Mouse (Mus musculus) layer of hippocampus, adult 11-12 months (tissue): ENCODE results near the gene Ppp2r5b.

Source experiments
- DNase-seq: peaks from one replicate; pipeline ENCODE4 v3.0.0; 2022; ENCODE audit warnings: low spot score

The Ppp2r5b gene

DNA sequence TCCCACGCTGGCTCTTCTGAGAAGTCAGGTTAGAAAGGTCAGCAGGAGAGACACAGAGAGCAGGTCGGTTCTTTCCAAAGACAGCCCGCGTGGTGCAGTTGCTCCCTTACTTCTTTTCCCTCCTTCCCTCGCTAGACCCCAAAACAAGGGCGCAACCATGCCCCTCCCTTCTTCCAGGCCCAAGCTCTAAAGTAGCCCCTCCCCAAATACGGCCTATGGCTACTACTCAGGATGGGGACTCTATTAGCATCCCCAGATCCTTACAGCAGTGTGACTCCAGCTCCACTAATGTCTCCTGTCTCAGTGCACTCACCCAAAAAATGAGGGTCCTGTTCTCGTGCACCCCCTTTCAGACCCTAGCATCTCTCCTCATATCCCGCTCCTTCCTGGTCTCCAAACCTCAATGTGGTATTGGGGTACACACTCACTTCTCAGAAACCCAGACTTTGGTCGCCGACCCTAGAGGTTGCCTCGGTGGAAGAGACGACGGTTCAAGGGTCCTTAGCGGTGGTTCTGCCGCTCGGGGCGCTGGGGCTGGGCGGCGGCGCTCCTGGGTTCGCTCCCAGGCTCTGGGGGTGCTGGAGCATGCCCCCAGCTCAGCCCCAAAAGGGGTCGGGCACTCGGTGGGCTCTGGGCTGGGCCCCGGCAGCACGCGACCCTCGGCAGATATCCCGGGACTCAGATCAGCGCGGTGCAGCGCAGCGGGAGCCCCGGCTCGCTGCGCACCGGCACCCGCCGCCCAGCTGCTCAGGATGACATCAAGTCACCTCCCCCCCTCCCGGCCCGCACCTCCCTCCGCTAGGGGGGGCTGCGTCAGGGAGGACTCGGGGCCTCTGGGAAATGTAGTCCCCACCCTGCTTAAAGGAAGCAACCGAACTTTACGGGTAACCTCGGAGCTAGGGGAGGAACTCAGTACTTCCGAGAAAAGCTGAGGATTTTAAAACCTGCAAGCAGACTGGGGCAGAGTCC, at the start of gene Ppp2r5b:
Gene Ppp2r5b, minus strand, starts transcription at position 789 of the 969 bp plus-strand sequence.
- DNase-seq: peak; percentile 96

DNA sequence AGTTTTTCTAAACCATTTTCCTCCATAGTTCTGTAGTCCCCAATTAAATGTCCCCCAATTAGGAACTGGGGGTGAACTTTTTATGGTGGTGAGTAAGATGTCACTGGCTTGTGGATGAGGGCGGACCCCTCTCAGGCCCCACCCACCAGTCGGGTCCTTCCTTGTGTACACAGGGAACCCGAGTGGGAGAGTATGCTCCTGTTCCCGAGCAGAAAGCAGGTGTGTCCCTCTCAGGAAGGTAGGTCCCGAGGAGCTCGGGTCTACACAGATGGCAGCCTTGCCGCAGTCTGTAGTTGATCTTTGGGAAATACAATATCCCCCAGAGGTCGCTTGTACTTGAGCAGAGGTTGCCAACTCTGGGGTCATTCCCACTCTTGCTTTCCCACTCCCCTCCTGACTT, 49.6 kb upstream of the Ppp2r5b start:
- DNase-seq: no peak

DNA sequence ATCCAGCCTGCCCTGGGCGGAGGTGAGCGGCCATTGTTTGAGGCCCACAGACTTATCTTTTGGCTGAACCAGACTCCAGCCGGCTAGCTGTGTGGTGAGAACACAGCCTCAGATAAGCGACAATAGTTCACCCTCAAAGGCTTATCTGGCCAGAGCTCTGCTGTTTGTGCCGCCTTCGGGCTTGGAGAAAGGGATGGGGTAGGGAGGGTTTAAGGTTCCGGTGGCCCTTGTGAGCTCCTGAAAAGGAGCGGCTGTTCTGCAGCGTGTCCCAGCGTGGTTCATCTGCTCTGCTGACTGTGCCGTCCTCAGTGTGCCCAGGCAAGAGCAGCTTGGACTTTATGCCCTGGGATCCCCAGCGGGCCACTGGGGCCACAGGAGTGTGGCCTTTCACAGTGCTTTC, 48.8 kb upstream of the Ppp2r5b start:
- DNase-seq: no peak

DNA sequence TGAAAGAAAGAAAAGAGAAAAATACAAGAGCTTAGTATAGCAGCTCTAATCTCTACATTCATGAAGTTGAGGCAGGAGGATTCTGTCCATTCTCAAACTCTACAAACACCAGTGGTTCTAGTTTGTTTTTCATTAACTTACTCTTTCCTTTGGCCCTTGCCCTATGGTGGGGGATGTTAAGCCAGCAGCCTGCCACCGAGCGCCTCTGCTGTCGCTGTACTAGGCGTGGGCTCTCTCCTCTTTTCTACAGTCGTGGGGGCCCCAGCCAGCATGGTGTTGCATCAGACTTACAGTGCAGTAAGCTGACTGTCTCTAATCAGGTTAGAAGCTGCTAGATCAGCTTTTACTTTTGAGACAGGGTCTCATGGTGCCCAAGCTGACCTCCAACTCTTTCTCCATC, 47.3 kb upstream of the Ppp2r5b start:
- DNase-seq: no peak

DNA sequence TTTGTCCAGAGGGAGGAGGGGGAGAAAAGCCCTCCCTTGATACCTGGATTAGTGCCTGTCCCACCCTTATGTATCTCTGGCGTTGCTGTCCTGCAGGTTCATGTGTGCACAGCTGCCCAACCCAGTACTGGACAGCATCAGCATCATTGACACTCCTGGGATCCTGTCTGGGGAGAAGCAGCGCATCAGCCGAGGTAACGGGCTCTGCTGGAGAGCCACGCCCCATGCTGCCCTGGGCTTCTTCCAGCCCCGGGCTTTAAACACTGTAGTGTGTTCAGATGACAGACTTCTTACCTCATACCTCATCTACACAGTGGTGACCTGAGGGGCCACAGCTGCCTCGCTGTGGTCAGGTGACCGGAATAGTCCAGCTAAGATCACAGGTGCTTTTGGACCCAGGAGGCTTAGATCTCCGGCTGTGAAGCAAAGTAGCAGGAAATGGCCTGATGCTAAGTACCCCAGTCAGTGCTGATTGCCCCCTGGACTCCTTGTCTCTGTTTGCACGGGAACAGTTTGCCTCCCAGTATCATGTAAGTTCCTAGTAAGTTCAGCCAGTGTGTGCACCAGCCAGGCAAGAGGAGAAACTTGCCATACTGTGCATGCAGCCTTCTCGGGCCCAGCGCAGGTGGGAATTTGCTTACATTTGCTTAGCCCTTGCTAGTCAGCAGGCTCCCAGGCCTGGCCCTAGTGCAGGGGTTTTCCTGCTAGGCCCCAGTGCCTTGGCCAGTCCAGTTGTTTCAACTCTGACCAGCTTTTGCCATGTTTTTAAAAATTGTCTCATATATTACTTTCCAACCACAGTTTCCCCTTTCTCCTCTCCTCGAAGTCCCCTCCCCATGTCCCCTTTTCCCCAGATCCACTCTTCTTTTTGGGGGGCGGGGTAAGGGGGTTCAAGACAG, 45.7 kb upstream of the Ppp2r5b start:
- no peak for DNase-seq

DNA sequence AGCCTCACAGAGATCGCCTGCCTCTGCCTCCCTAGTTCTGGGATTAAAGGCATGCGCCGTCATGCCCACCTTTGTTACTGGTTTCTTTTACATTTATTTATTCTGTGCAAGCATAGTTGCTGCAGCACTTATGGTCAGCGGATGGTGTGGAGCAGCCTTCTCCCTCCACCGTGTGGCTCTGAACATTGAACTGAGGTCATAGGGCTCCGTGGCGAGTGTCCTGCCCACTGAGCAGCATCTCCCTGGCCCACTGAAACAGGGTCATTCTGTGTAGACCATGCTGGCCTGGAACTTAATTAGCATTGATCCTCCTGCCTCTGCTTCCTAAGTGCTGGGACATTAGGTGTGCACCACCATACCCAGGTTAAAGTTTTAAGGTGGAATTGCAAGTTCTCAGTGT, 44.9 kb upstream of the Ppp2r5b start:
- no peak for DNase-seq

DNA sequence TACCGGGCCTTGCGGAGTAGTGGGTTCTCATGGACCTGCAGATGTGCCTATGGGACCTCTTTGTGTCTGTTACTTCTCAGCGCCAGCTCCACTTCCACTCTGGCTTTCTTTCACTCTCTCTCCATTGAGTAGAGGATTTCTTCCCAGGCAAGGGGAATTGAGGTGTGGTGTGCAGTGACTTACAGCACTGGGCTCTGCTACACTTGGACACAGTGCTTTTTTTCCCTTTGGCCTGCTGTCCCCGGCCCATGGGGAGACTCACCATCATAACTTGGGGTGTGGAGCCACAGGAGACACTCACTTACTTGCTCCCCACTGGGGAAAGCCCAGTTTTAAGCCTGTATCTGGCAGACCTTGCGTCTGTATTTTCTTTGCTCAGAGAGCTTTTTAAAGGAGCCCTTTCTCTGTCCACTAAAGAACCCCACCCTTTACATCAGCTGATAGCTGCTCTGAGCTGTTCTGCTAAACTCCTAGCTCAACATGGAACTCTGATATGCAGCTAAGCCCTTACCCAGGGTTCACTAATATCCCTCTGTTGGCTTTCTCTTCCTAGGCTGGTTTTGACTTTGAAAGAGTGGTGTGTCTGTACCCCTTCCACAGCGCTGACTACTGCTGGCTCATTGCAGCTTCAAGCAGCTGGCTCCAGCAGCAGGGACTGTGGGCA, 43.9 kb upstream of the Ppp2r5b start:
- DNase-seq: no peak

DNA sequence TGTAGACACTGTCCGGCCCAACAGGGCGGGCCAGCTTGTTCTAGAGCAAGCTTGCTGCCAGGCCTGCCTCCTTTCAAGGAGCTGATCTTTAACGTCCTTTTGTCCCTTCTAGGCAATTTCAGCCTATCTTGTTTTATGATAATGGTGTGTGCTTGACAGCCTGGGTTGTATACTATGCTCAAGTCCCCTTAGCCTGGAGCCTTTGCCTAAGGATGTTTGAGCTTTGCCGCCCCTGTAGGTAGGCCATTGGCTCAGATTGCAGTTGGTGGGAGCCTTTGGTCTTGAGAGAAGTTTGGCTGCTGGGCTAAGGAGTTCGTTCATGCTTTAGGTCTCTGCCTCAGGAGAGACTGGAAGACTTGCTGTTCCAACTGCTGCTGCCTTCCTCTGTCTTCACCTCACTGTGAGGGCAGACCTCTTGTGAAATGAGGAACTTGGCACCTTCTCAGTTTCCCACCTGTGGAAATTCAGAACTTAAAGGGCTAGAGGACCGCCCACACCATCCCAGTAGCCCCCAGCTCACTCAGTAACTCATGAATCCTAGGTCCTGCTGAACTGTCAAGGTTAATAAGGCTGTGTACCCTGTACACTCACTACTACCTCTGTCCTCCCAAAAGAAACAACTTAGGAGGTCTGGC, 42.9 kb upstream of the Ppp2r5b start:
- no peak for DNase-seq

DNA sequence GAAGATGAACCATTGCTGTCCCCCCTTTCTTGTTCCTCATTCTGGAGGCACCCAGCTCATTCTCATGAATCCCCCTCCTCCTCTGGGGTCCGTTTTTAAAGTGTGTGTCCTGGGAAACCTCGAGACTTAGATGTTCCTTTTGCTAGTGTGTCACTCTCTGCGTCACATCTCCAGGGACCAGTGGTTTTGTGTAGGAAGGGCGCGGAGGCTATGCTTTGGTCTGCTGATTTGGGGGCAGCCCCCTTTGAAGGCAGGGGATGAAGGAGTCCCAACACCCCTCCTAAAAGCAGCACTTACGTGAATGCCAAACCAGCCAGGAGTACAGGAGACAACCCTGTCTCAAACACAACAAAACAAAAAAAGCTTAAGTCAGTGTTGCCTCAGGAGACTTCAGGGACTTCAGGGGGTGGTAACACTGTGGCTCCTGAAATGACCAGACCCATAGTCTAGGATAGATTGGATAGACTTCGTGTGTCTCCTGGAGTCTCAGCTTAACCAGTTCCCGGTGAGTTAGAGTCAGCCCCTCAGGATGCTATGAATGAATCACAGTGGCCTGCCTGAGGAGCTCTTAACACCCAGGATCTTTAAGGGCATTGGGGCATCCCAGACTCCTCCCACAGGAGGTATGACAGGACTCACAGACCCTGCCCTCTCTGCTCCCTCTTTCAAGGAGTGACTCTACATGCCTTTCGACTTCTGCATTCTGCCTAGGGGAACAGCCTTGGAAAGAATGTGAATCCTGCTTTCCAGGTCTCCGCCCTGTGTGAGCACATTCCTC, 42.2 kb upstream of the Ppp2r5b start:
- no peak for DNase-seq

DNA sequence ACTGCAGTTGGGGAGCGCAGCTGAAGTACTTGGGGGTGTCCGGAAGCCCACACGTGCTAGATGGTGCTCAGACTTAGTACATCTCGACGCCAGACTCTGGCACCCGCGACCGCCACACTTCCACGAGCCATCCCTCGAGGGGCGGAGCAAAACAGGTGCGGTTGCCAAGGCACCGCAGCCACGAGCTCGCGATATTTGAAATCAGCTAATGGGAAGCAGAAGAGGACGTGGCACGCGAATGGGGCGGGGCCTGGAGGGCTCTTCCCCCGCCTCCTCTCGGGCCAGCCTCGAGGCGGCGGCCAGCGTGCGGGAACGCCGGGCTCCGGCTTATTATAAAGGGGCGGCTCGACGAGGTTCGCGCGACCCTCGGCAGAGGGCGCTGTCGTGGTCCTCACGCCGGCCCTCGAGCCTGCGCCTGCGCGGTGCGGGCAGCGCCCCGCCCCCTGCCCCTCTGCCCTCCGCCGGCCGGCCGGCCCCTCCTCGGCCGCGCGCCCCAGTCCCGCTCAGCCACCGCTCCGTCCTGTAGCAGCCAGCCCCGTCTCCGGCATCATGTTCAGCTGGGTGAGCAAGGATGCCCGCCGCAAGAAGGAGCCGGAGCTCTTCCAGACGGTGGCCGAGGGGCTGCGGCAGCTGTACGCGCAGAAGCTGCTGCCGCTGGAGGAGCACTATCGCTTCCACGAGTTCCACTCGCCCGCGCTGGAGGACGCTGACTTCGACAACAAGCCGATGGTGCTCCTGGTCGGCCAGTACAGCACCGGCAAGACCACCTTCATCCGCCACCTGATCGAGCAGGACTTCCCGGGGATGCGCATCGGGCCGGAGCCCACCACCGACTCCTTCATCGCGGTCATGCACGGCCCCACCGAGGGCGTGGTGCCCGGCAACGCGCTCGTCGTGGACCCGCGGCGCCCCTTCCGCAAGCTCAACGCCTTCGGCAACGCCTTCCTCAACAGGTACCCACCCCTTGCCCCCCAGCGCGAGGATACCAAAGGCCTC, 41.1 kb upstream of the Ppp2r5b start, which contains the start of gene Ehd1:
Gene Ehd1, plus strand, starts transcription at position 300 of the 996 bp plus-strand sequence.
- DNase-seq: peak; percentile 98

DNA sequence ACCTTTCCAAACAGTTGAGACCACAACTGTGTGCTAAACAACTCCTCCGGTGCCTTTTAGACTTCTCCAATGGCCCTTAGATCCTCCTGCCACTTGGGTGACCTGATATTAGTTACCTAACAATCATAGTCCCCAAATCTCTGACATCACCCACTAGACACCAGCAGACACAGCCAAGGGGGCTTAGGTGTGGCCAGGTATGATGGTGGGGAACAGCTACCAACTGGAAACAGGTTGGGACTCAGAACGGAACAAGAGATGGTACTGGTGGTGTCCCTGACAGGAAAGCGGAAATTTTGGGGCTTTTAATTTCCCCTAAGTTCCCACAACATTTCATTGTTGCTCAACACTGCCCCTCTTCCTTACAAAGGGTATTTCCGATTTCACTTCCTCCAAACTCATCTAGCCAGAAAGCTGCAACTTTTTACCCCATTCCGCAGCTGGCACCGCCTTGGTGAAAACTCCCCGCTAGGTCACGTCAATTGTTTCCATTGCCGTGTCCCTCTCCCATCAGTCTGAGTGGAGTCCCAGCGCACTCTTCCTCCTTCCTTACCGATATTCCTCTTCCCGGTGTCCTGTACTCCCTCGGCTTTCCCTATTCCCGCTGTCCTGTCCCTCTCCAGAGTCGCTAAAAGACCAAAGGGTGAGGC, 40.2 kb upstream of the Ppp2r5b start:
- DNase-seq: no peak

DNA sequence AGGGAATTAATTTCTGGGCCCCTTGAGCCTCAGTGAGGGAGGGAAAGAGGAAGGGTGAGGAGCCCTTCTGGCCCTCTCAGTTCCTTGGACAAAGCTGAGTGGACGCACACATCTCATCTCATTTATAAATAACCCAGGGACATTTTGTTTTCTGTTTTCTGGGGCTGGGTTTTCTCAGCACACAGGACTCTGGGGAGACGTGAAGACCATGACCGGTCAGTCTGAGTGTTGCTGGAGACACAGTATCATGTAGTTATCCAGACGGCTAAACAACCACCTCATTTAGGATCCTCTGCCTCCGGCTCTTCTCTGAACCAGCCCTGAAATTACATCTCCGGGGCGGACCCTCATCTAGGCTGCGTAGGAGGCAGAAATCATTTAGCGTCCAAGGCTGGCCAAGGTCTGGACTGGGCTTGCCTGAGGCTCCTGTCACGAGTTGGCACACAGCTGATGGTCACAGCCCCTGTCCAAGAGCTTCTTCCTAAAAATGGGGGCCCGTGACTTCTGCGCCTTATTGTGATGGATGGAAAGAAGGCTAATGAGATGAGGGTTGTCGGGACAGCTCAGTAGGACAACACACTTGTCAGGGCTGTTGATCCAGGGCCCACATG, 38.4 kb upstream of the Ppp2r5b start:
- DNase-seq: no peak

DNA sequence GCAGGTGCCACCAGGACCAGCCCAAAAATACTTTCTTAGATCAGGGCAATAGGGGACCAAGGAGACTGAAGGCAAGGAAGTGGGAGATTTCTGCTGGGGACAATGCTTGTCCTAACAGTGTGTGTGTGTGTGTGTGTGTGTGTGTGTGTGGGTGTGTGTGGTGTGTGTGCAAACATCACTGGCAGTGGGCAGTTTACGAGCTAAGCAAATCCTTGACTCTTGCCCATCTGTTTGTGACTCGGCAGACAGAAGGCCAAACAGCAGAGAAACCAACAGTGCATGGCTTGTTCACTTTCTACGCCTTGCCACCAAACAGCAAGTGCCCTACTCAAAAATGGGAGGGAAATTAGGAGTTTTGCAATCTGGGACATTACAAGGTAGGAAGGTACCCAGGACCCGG, 37.9 kb upstream of the Ppp2r5b start:
- no peak for DNase-seq

DNA sequence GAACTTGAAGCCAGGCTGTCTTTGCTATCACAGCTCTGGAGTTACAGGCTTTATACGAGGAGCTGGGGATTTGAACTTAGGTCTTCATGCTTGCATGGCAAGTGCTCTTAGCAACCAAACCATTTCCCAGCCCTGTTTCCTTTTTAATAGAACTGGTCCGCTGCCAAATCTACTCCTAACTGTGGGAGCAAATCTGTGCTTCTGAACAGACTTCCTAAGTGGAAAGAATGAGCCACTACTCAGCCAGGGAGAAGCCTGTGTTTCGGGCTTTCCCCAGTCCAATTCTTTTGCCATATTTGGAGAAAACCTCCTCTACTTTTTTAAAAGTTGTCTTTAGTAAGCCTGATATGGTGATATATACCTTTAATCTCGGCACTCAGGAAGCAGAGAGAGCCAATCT, 37.1 kb upstream of the Ppp2r5b start:
- DNase-seq: peak; percentile 60

DNA sequence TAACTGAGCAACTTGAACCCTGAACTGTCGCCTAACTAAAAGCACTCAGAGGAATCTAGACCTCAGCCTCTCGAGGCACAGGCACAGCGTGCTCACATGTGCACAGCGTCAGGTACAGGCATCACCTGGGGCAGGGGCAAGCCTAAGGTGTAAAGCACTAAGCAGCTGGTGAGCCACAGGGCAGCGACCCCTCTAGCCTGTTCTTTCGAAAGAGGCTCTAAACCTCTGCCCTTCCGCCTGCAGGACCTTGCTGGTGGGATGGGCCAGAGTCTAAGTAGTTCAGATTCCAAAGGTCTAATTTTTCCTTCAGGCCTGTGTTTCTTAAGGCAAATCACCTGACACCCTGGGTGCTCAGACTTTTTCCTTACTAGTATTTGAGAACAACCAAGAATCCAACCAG, 36.4 kb upstream of the Ppp2r5b start:
- no peak for DNase-seq

DNA sequence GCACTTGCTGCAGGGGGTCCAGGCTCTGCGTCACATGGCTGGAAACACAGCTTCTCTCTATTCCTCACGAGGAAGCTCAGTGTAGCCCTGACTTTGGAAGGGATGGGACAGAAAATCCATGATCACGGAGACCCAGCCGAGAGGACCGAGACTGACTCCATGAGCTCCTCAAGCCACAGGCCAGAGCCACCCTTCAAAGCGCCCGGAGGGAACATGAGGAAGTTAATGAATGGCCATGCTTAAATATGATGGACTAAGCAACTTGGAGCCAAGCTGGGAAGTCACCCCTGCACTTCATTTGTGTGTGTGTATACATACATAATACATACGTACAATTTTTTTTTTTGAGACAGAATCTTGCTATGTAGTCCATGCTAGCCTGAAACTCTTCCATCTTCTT, 35.5 kb upstream of the Ppp2r5b start:
- no peak for DNase-seq

DNA sequence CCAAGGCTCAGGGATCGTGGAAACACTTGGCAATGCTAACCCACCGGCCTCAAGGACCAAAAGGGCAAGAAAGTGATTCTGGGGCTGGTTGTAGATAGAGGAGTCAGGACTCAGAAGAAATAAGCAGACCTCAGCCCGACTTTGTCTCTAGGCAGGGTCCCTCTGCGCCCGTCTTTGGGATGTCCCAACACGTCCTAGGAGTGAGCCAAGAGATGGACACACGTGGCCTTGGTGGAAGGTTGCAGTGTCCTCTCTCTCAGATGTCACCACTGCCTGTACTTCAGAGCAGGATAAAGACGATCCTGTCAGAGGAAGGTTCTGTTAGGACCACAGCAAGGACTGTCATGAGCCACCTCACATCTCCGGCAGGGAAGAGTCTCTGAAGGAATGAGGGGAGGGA, 35.0 kb upstream of the Ppp2r5b start:
- no peak for DNase-seq

DNA sequence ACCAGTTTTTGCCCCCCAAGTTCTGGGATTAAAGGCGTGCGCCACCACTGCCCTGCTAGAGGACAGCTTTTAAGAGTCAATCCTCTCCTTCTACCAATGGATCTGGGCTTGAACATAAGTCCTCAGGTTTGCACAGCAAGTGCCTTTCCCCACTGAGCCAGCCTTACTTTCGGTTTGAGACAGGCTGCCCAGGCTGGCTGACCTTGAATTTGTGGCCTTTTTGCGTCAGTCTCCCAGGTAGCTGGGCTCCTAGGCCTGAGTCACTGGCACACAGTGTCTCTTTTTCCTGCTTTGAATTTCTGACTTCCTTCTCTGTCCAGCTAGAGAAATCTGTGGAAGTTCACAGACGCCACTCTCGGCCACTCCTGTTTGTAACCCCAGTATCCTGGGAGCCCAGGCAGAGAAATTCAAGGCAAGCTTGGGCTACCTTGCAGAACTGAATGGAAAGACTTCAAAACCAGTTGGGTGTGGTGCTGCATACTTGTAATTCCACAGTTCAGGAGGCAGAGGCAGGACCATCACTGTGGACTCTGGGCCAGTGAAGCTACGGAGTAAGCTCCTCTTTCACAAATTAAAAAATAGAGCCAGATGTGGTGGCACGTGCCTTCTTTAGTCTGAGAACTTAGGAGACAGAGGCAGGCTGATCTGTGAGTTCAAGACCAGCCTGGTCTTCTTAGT, 34.3 kb upstream of the Ppp2r5b start:
- DNase-seq: no peak
